Mouse (Mus musculus): ENCODE measurements around the gene Clpb. TPM values are rescaled to one million over a fixed set of nuclear protein-coding genes. Genes with fewer than 3 reads are reported as not detected.

Gene Clpb
- polyA plus RNA-seq, 1 experiment from 2014 or later: 45.8 TPM

DNA sequence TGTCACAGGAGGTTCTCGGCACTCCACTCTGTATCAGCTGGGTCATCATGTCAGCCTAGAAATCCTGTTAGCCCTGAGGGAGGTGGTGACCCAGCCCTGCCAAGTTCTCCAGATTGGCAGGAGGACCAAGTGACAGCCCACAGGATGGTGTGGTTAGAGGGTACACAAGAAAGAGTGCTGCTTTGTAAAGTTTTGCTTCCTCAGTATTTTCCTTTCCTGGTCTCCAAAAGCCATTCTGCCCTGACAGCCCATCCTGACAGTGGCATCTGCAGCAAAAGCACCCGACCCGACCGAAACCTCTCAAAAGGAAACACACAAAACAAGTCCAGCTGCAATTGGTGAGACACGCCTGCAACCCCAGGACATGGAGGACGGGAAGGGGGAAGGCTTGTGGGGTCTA, 180.8 kb downstream of the Clpb start:
- Histone ChIP-seq H3K4me2 (no peak overlapping the region), H3K9ac (no peak overlapping the region), H3K36me3 (no peaks in the 10 kb centered on the region), H3K27ac (no peak overlapping the region), H3K4me3 (no peak overlapping the region), H3K9me3 (no peaks in the 10 kb centered on the region), H3K4me1 (peaks cover under 1% of the 10 kb centered on the region; the same call in 1 of the 2 replicates), H3K27me3 (no peaks in the 10 kb centered on the region)
- ATAC-seq (ENCODE audit: insufficient number of reproducible peaks, insufficient read depth, low FRiP score, low TSS enrichment, low read depth): no peak
- WGBS: 65% methylated on average over 6 of the region's 6 CpGs

Other genes with a start within 250 kb of the Clpb start
- gene Pde2a, start 241.9 kb upstream of the Clpb start, polyA plus RNA-seq (2015; fragmentation: Nextera tagmentation; extraction: Ambion mirVana): 7.4 and 10.5 TPM in 2 replicates
- not detected in 2 replicates for gene Art2b, start 78.0 kb upstream of the Clpb start, polyA plus RNA-seq (2015; fragmentation: Nextera tagmentation; extraction: Ambion mirVana)
- 0.43 TPM in 1 of 2 replicates, not detected in the other for gene Phox2a, start 154.7 kb downstream of the Clpb start, polyA plus RNA-seq (2015; fragmentation: Nextera tagmentation; extraction: Ambion mirVana)
- gene Inppl1, start 174.6 kb downstream of the Clpb start, polyA plus RNA-seq (2015; fragmentation: Nextera tagmentation; extraction: Ambion mirVana): 44.6 and 44.8 TPM in 2 replicates
- gene Folr2, start 193.6 kb downstream of the Clpb start, polyA plus RNA-seq (2015; fragmentation: Nextera tagmentation; extraction: Ambion mirVana): 1.5 and 1.9 TPM in 2 replicates
- 70.3 and 73.4 TPM in 2 replicates for gene Anapc15, start 200.1 kb downstream of the Clpb start, polyA plus RNA-seq (2015; fragmentation: Nextera tagmentation; extraction: Ambion mirVana)
- gene Folr1, start 207.2 kb downstream of the Clpb start, polyA plus RNA-seq (2015; fragmentation: Nextera tagmentation; extraction: Ambion mirVana): 0.25 TPM in 1 of 2 replicates, not detected in the other
- 157 and 168 TPM in 2 replicates for gene Lamtor1, start 242.3 kb downstream of the Clpb start, polyA plus RNA-seq (2015; fragmentation: Nextera tagmentation; extraction: Ambion mirVana)
- gene Tomt, start 242.7 kb downstream of the Clpb start, polyA plus RNA-seq (2015; fragmentation: Nextera tagmentation; extraction: Ambion mirVana): 0.51 and 0.59 TPM in 2 replicates